Mouse (Mus musculus) spleen, postnatal 36 days (tissue): ENCODE measurements around the gene Ube2z.

ENCODE experiments used
- DNase-seq, 2 experiments: peaks; one replicate each; pipeline ENCODE4 v3.0.0; 2022; ENCODE audit warnings: low spot score in 2 of 2, mixed read lengths in 1 of 2

Ube2z gene

GRCm38 (mm10) chr11:96058309-96058708 lies 6.9 kb downstream of the Ube2z start:
- no peak for DNase-seq

DNA sequence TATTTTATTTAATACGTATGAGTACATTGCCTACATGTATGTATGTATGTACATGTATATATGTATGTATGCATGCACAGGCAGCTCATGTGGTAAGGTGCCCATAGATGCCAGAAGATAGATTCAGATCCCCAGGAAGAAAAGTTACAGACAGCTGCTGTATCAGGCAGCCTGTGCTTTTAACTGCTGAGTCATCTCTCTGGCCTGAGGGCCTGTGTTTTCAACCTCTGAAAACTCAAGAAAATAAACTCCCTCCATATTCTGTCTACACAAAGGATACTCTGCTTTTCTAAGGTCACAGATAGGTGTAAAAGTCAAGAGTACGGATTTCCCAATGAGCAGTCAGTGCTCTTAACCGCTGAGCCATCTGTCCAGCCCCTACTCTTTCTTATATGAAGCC lies 14.3 kb downstream of the Ube2z start:
- DNase-seq: no peak

DNA sequence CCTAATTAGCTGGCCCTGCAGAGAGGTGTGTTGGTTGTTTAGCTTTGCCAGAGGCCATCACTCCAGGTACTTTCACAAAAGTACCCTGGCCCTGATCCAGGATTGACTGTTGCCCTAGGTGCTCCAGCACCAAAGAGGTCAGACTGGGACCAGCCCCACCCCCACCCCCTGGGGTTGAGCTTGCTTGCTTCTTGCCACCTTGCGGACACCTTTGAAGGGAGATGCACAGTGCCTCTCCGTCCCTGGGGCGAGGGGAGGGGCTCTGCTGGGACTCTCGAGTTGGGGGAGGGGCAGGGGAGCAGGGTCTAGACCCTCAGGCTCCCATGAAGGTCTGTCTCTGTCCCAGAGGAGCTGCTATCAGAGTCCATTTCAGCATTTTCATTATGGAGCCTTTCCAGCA lies 15.2 kb downstream of the Ube2z start:
- no peak for DNase-seq

DNA sequence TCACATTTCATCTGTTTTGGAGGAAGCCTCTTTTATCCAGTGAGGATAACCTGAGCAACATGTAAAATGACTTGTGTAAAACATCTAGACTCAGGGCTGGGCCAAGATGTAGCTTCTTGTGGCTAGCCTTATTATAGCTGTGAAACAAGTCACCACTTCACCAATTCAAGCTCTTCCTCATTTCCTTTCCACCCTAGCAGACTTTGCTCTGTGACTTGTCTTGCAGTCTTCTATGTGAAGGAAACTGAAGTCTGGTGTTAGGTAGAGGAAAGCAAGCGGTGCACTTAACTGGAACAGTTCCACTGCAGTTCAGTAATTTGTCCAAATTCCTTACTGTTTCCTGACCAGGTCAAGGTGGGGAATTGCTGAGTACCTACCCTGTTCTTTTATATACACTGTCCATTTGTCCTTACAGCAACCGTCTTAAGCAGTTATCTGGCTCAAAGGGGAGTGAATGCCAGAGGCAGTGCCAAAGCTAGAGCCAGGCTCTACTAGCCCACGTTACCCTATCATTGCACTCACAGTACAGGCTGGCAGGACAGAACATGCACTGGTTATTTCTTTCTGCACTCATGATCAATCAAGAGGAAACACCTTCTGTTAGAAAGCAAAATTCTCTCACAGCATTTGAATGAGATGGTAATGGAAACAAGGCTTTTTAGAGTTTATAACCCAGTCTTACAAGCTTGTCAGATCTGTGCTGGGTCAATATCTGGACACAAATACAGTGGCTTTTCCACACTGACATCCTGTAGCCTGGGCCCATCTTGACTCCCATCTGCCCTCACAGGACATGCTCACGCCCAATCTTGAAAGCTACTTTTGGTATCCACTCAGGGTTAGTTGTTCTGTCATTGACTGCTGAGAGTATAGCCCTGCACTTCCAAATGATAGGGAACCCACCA lies 17.5 kb downstream of the Ube2z start:
- DNase-seq: peak; percentile 7 to 13

DNA sequence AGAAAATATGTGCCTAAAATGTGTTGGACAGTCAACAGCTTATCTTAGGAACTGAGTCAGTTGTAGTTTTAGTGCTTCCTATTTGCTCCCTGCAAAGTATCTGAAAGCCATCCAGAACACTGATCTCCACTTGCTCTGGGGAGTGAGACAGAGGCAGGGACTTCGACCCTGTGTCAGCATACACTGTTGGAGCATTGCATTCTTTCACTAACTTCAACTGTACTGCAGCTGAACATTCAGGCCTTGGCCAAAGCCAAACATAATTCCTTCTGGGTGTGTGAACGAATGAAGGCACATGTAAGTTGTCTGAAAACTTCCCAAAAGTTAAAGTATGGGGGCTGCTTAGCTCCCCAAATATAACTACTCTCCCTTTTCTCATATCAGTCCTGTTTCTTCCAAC lies 18.4 kb downstream of the Ube2z start:
- DNase-seq: no peak

DNA sequence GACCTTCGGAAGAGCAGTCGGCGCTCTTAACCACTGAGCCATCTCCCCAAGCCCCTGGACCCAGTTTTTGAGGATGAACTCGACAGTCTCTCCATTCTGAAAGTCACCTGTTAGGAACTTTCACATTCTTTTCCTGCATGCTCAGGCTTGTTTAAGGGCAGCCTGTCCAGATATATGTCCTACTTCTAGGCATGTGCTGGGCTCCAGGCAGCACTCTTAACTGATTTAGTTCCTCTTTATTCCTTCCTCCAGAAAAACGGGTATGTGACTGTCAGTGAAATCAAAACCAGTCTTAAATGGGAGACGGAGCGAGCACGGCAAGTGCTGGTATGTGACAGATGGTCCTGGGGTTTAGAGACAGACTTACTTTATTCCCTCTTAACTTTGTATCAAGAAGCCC lies 19.2 kb downstream of the Ube2z start:
- no peak for DNase-seq

- no peak for DNase-seq
These were observed 20.2 kb downstream of the Ube2z start for GRCm38 (mm10) chr11:96044803-96045567.

GRCm38 (mm10) chr11:96038560-96038959 lies 26.6 kb downstream of the Ube2z start:
- no peak for DNase-seq

- DNase-seq: no peak
These were observed 27.7 kb downstream of the Ube2z start for GRCm38 (mm10) chr11:96037499-96037898.

DNA sequence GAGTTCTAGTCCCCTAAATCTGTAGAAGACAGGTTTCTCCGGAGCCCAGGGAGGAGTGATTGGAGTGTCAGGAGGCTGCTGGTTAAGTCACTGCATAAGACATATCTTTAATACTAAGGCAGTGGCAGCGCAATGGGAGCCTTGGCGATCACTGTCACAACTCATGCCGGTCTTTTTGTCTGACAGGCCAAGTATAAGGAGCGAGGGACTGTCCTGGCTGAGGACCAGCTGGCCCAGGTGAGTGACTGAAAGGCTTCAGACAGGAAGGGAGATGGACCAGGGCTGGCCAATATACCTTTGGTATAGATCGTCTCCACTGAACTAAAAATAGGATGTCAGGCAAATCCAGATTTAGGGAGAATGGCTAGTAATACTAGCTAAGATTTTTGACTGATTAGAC lies 30.1 kb downstream of the Ube2z start:
- no peak for DNase-seq

DNA sequence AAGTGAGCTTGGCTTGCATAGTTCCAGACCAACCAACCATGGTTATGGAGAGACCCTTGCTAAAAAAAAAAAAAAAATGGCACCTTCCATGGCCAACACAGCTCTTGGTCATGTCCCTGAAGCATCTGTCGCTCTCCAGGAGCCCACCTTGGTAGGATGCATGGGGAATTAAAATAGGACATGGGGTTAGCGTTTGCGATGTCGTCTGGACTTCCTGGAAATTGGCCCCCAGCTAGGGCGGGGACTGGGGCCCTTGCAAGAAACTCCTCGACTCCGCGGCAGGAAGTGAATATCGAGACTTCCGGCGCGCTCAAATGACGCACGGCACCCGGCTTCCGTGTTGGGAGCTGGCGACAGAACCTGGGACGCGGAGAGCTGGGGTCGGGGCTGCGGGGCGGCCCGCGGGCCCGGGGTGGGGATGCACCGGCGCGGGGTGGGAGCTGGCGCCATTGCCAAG lies 30.6 kb downstream of the Ube2z start, which contains the start of gene Snf8:
TSS of gene Snf8 (plus strand) at position 290 of the 457 bp plus-strand sequence.
- peak; percentile 92 to 93 for DNase-seq

DNA sequence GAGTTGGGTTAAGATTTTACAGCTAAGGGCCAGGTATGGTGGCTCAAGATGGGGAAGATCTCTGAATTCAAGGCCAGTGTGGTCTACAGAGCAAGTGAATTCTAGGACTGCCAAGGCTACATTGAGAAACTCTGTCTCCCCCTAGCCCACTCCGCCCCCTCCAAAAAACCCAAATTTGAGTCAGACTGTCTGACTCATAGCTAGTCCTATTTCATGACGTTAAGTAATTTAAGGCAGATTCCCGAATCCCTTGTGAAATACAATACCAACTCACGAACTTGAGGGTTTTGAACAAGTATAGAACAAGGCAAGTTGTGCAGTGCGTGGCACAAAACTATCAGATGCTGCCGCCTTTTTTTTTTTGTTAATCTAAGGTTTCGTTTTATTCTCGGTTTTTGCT lies 31.1 kb downstream of the Ube2z start:
- DNase-seq: no peak

DNA sequence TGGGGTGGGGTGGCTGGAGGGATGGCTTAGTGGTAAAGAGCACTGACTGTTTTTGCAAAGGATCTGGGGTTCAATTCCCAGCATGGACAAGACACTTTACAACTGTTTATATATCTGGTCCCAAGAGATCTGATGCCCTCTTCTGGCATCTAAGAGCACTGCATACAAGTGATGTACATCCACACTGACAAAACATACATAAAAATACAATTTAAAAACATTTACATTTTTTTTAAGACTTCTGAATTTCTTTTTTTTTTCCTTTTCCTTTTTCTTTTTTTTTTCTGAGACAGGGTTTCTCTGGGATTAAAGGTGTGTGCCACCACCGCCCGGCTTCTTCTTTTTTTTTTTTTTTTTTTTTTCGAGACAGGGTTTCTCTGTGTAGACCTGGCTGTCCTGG lies 31.9 kb downstream of the Ube2z start:
- no peak for DNase-seq

DNA sequence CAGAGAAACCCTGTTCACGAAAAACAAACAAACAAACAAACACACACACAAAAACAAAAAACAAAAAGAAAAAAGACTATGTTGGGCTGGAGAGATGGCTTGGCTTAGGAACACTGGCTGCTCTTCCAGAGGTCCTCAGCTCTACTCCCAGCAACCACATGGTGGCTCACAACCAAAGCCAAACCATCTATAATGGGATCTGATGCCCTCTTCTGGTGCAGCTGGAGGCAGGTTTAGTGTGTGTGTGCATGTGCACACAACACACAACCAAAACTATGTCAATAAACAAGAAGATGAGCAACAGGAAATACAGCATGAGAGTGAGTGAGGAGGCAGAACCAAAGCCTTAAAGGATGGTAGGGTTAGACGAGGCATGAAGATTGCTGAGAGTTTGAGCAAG lies 33.5 kb downstream of the Ube2z start:
- DNase-seq: no peak

GRCm38 (mm10) chr11:96030571-96030970 lies 34.6 kb downstream of the Ube2z start:
- no peak for DNase-seq

DNA sequence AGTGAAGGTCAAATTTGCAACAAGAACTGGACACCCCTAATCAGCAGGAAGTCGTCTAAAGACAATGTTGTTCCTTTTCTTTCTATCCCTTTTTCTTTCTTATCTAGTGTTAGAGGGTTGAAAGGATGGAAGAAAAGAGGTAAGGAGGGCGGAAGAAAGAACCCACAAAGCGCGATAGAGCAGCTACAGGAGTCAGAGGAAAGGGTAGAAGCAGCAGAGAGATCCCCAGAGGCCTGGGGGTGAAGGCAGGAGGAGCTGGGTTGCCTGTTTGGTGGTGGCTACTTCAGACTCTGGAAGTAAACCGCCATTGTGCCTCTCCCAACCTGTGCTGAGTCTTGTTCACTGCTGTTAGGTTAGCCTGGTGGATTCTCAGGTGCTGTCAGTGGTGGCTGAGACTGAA lies 37.1 kb downstream of the Ube2z start:
- no peak for DNase-seq

DNA sequence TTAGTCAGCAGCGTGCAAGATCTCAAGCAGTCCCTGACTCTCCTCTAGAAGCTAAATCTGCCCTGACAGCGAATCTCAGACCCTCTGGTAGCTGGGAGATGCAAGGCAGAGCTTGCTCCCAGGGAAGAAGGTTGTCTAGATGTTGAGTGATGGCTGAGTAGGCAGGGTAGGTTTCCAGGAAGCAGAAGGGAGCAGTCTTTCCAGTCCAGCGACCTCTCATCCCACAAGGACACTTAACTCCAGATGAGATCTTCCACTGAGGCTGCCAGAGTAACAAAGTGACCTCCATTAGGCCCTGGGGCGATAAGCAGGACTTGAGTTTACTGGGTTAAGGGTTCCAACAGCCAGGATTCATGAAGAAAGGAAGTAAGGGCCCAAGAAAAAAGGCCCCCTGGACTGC lies 44.6 kb downstream of the Ube2z start:
- no peak for DNase-seq

- DNase-seq: no peak
These were observed 47.2 kb downstream of the Ube2z start for GRCm38 (mm10) chr11:96017941-96018351.

- DNase-seq: no peak
These were observed 49.8 kb downstream of the Ube2z start for GRCm38 (mm10) chr11:96015421-96015820.

- DNase-seq: no peak
These were observed 53.2 kb downstream of the Ube2z start for GRCm38 (mm10) chr11:96011982-96012381.

GRCm38 (mm10) chr11:96008827-96009226 lies 56.4 kb downstream of the Ube2z start:
- no peak for DNase-seq

- DNase-seq: no peak
These were observed 57.5 kb downstream of the Ube2z start for GRCm38 (mm10) chr11:96007516-96008235.
